Mouse (Mus musculus): ENCODE results near the gene Gm45140. TPM values are rescaled to one million over a fixed set of nuclear protein-coding genes. Genes with fewer than 3 reads are reported as not detected.
A peak's percentile ranks its signal among the peaks of the same experiment; 100 is the strongest.

Gm45140 gene
- polyA plus RNA-seq, 1 experiment from 2014 or later: 2.3 TPM

DNA sequence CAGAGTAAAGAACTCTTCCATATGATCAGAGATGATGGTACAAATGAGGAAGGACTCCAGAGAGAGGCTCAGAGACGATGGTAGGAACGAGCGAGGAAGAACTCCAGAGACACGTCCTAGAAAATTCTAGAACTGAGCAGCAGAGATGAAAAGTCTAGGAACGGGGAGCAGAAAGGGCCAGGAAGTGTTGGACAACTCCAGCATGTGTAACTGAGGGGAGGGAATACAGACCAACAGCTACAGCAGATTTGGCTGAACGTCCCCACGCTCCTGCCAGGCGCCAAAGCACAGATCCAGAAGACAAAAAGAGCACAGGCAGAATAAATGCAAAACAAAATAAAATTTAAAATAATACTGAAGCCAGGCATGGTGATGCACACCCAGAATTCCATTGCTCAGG lies 78.7 kb downstream of the Gm45140 start:
- H3K9me3 ChIP-seq: no peaks in the 10 kb centered on the region
- 0 out of 2 replicates have a peak, but pooled peaks cover 2% of the 10 kb centered on the region for H3K4me1 ChIP-seq
- WGBS: 82% methylated on average over 8 of the region's 8 CpGs
- no peak overlapping the region for H3K27ac ChIP-seq
- no peak overlapping the region for H3K4me3 ChIP-seq
- DNase-seq (ENCODE audit: low spot score): peak; percentile 63
- H3K27me3 ChIP-seq (ENCODE audit: insufficient read depth, poor library complexity, severe bottlenecking): 0 out of 2 replicates have a peak, but pooled peaks cover 7% of the 10 kb centered on the region
- H3K36me3 ChIP-seq: no peaks in the 10 kb centered on the region

DNA sequence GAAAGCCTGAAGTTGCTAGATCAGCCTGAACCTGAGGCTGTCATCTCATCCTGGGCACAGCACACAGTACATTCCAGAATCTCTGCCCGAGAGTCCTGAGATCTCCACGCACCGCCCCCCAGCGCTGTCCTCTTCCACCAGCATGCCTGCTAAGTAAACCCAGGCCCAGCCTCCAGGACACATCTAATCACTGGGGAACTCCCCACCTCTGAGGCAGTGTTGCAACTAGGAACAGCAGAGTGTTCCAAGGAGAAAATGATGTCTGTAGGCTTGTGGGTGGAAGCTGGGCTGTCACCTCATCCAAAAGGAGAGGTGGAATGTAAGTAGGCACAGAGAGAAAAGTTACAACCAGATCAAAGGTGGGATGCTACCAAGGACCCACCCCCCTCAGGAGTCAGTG lies 80.4 kb downstream of the Gm45140 start:
- no peaks in the 10 kb centered on the region for H3K9me3 ChIP-seq
- no peak overlapping the region for H3K27ac ChIP-seq
- WGBS: 87% methylated on average over 4 of the region's 4 CpGs
- 0 out of 2 replicates have a peak, but pooled peaks cover 2% of the 10 kb centered on the region for H3K4me1 ChIP-seq
- no peaks in the 10 kb centered on the region for H3K36me3 ChIP-seq
- no peak overlapping the region for H3K4me3 ChIP-seq
- no peak for DNase-seq (ENCODE audit: low spot score)
- H3K27me3 ChIP-seq (ENCODE audit: insufficient read depth, poor library complexity, severe bottlenecking): peaks cover 11% of the 10 kb centered on the region; the same call in 1 of the 2 replicates

DNA sequence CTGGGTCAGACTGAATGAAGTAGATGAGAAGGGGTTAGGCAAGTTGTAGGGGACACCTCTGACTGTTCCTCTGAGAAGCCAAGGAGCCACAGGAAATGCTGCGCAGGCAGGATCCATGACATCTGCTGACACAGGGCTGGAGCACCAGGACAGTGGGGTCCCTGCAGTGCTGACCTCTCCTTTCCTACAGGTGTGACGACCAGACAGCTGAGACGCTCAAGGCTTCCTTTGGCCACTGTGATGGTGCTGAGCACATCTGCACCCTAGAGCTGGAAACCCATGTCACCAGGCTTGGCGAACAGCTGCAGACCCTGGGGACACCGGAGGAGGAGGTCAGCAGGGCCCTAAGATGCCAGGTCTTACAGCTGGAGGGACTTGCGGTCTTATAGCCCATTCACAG lies 84.0 kb downstream of the Gm45140 start:
- Histone ChIP-seq H3K27me3 (ENCODE audit: insufficient read depth, poor library complexity, severe bottlenecking) (peaks cover 12% of the 10 kb centered on the region; the same call in 1 of the 2 replicates), H3K4me3 (no peak overlapping the region), H3K9me3 (no peaks in the 10 kb centered on the region), H3K36me3 (no peaks in the 10 kb centered on the region), H3K27ac (no peak overlapping the region), H3K4me1 (peaks cover 13% of the 10 kb centered on the region; the same call in 1 of the 2 replicates)
- 76% methylated on average over 6 of the region's 6 CpGs for WGBS
- DNase-seq (ENCODE audit: low spot score): no peak

DNA sequence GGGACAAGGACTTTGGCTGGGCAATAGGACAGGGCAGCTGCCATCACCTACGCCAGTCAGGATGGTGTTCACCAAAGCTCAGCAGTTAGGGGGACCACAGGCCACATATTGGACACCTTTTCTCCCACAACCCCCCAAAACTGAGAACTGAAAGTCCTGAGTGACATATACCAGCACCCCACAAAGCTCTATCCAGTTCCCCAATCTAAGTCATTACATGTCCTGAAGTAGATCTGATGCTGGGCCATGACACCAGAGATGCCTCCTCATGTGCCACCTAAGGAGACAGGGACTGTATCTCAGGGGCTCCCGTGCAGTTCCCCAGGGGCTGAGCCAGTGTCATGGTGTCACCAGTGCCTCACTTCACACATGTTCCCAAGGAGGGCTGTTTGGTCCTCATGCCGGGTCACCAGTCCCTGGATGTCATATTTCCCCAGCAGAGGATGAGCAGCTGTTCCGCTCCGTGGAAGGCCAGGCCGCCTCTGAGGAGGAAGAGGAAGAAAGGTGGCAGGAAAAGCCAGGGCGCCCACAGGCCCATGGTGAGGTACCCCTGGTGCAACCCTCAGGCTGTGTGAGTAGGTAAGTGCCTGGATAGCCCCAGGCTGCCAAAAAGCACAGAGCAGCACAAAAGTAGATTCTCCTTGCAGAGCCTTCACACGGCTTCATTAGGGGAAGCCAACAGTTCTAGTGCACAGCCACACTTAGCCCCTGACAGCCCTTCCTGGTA lies 85.2 kb downstream of the Gm45140 start:
- no peak overlapping the region for H3K27ac ChIP-seq
- H3K36me3 ChIP-seq: no peaks in the 10 kb centered on the region
- DNase-seq (ENCODE audit: low spot score): peak; percentile 68
- H3K4me3 ChIP-seq: no peak overlapping the region
- peaks cover 12% of the 10 kb centered on the region; the same call in 1 of the 2 replicates for H3K27me3 ChIP-seq (ENCODE audit: insufficient read depth, poor library complexity, severe bottlenecking)
- 82% methylated on average over 8 of the region's 8 CpGs for WGBS
- peaks cover 14% of the 10 kb centered on the region; the same call in 1 of the 2 replicates for H3K4me1 ChIP-seq
- H3K9me3 ChIP-seq: no peaks in the 10 kb centered on the region

DNA sequence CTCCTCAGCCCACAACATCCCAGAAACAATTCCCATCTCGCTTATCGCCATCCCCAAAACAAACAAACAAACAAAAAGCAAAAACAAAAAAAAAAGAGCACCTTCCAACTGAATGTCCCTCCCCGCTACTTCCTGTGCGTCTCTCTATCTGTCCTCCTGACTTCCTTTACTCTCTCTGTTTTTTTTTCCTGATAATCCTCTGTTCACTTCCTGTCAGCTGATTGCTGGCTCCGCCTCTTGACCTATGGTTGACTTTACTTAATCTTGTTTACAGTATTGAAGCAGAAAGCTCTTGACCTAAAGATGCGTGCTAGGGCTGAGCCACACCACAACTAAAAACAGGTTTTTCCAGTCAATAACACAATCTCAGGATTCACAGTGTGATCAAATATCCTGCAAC lies 87.1 kb downstream of the Gm45140 start:
- peaks cover 14% of the 10 kb centered on the region for H3K4me1 ChIP-seq
- no peak overlapping the region for H3K27ac ChIP-seq
- H3K9me3 ChIP-seq: no peaks in the 10 kb centered on the region
- peaks cover 12% of the 10 kb centered on the region; the same call in 1 of the 2 replicates for H3K27me3 ChIP-seq (ENCODE audit: insufficient read depth, poor library complexity, severe bottlenecking)
- no peak overlapping the region for H3K4me3 ChIP-seq
- 71% methylated on average over 6 of the region's 6 CpGs for WGBS
- no peak for DNase-seq (ENCODE audit: low spot score)
- H3K36me3 ChIP-seq: no peaks in the 10 kb centered on the region

DNA sequence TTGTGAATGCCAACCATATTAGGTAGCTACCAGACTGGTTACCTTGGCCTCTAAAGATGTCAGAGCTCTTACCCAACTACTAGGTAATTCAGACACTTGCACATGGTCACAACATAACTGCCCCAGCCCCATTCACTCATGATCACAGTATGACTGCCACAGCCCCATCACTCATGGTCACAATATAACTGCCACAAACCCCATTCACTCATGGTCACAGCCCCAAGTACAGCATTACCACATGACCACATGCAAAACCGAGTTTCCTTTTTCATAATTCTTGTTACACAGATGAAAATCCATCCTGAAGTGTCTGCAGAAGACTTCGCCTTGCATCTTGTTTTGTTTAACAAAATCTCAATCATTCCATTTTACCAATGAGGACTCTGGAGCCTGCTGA lies 87.5 kb downstream of the Gm45140 start:
- Histone ChIP-seq H3K27me3 (ENCODE audit: insufficient read depth, poor library complexity, severe bottlenecking) (peaks cover 10% of the 10 kb centered on the region; the same call in 1 of the 2 replicates), H3K36me3 (no peaks in the 10 kb centered on the region), H3K9me3 (no peaks in the 10 kb centered on the region), H3K4me3 (no peak overlapping the region), H3K4me1 (peaks cover 14% of the 10 kb centered on the region), H3K27ac (no peak overlapping the region)
- 82% methylated on average over 2 of the region's 2 CpGs for WGBS
- DNase-seq (ENCODE audit: low spot score): no peak

DNA sequence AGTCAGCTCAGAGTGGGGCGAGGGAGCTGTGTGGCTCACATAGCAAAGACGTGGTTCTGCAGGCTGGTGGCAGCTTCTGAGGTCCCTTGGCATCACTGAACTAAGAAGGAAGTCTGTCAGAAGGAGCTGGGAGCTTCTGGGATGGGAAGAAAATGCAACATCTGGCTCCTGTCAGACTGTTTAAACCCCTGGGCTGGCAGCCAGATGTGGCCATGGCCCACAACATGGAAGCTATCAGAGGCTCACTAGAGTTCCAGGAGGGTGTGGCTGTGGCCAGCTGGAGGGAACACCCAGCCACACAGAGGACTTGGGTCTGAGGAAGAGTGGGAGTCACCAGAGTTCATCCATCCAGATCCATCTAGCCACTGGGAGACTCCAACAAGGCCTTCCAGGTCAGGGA lies 88.7 kb downstream of the Gm45140 start:
- no peaks in the 10 kb centered on the region for H3K9me3 ChIP-seq
- H3K4me3 ChIP-seq: no peak overlapping the region
- H3K27ac ChIP-seq: no peak overlapping the region
- no peak for DNase-seq (ENCODE audit: low spot score)
- no peaks in the 10 kb centered on the region for H3K36me3 ChIP-seq
- 78% methylated on average over 2 of the region's 2 CpGs for WGBS
- H3K27me3 ChIP-seq (ENCODE audit: insufficient read depth, poor library complexity, severe bottlenecking): peaks cover 5% of the 10 kb centered on the region; the same call in 1 of the 2 replicates
- peaks cover 14% of the 10 kb centered on the region for H3K4me1 ChIP-seq

DNA sequence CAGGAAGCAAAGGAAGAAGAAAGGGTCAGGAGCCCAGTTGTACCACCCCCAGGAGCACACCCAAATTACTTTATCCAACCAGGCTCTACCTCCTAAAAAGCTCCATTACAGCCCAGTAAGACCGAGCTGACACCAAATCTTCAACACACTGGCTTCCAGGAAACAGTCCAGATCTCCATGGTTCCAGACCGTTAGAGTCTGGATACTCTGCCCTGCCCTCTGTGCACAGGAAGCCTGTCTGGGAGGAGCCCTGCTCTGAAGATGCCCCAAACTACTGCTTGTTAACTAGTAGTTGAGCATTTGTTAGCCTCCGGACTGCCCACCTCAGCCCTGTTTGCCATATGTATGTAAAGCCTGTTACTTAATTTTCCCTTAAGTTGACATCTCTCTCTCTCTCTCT lies 89.5 kb downstream of the Gm45140 start:
- H3K36me3 ChIP-seq: no peaks in the 10 kb centered on the region
- H3K27me3 ChIP-seq (ENCODE audit: insufficient read depth, poor library complexity, severe bottlenecking): 0 out of 2 replicates have a peak, but pooled peaks cover 5% of the 10 kb centered on the region
- 56% methylated on average over 3 of the region's 3 CpGs for WGBS
- no peak for DNase-seq (ENCODE audit: low spot score)
- H3K9me3 ChIP-seq: no peaks in the 10 kb centered on the region
- no peak overlapping the region for H3K4me3 ChIP-seq
- H3K4me1 ChIP-seq: peaks cover 14% of the 10 kb centered on the region
- H3K27ac ChIP-seq: peak overlapping the region; percentile 36; the same call in 1 of the 2 replicates

DNA sequence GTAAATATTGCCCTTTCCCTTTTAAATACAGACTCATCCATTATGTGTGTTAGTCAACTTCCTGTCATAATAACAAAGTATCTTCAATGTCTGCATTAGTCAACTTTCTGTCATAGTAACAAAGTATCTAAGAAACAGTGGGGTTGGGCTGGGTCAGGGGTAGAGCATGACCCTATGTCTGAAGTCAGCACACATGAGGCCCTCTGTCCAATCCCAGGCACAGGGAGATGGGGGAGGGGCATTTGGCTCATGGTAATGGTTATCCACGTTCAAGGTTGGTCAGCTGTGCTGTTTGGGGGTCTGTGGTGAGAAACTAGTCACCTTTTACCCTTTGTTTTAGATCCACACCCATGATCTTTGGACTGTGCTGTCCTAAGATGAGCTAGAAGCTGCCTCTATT lies 90.3 kb downstream of the Gm45140 start:
- Histone ChIP-seq H3K4me3 (no peak overlapping the region), H3K36me3 (no peaks in the 10 kb centered on the region), H3K9me3 (no peaks in the 10 kb centered on the region), H3K4me1 (peaks cover 16% of the 10 kb centered on the region), H3K27me3 (ENCODE audit: insufficient read depth, poor library complexity, severe bottlenecking) (0 out of 2 replicates have a peak, but pooled peaks cover 2% of the 10 kb centered on the region), H3K27ac (no peak overlapping the region)
- WGBS: 48% methylated on average over 1 of the region's 1 CpGs
- no peak for DNase-seq (ENCODE audit: low spot score)

DNA sequence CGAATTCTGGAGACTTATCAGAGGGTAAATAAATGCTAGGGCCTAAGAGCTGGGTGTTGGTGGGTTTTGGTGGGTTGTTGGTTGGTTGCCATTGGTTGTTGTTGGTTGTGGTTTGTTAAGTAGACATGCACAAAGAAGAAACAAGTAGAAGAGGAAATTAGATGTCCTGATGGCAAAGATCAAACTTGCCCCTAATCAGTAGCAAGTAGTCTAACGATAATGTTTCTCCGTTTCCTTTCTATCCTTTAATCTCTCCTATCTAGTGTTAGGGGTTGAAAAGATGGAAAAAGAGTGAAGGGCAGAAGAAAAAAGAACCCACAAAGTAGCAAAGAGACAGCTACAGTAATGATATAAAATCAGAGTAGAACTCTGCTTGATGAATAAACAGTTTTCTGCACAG lies 91.0 kb downstream of the Gm45140 start:
- H3K4me1 ChIP-seq: peaks cover 22% of the 10 kb centered on the region
- H3K36me3 ChIP-seq: no peaks in the 10 kb centered on the region
- no peak for DNase-seq (ENCODE audit: low spot score)
- no peak overlapping the region for H3K27ac ChIP-seq
- H3K27me3 ChIP-seq (ENCODE audit: insufficient read depth, poor library complexity, severe bottlenecking): no peaks in the 10 kb centered on the region
- 64% methylated on average over 3 of the region's 3 CpGs for WGBS
- no peaks in the 10 kb centered on the region for H3K9me3 ChIP-seq
- no peak overlapping the region for H3K4me3 ChIP-seq

DNA sequence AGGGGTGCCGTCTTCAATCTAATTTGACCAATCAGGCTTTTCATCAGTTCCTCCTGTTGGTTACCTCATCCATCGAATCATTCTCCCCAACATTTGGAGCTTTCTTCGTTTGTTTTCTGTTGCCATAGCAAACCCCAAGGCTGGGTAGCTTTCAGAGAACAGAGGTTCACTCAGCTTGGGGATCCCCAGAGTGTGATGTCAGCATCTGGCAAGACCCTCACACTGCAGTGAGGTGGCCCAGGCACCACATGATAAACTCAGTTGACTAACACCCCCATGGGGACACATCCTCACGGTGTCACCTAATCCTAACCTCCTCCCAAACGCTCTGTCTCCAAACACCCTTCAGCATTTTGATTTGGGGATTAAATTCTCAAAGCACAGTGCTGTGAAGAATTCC lies 92.3 kb downstream of the Gm45140 start:
- 73% methylated on average over 5 of the region's 5 CpGs for WGBS
- Histone ChIP-seq H3K4me3 (no peak overlapping the region), H3K27me3 (ENCODE audit: insufficient read depth, poor library complexity, severe bottlenecking) (peaks cover 3% of the 10 kb centered on the region; the same call in 1 of the 2 replicates), H3K36me3 (no peaks in the 10 kb centered on the region), H3K27ac (no peak overlapping the region), H3K9me3 (no peaks in the 10 kb centered on the region), H3K4me1 (peaks cover 30% of the 10 kb centered on the region)
- DNase-seq (ENCODE audit: low spot score): no peak

DNA sequence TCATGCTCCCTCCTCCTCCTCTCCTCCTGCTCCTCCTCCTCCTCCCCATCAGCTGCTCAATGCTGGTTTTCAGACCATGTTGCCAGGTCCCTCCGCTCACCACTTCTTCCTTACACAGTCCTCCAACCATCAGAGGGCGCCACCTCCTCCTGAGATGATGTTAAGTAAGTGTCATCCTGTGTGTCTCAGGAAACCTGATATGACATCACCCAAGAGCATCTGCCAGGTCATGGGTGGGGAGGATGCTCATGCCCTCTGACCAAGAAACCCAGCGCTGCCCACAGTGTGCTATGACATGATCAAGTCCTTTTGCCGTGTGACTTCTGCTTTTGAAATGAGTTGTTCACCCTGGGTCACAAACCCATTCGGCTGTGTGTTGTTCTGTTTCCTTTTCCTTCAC lies 92.8 kb downstream of the Gm45140 start:
- no peak overlapping the region for H3K27ac ChIP-seq
- no peaks in the 10 kb centered on the region for H3K36me3 ChIP-seq
- peaks cover 3% of the 10 kb centered on the region; the same call in 1 of the 2 replicates for H3K27me3 ChIP-seq (ENCODE audit: insufficient read depth, poor library complexity, severe bottlenecking)
- no peaks in the 10 kb centered on the region for H3K9me3 ChIP-seq
- no peak for DNase-seq (ENCODE audit: low spot score)
- H3K4me1 ChIP-seq: peaks cover 34% of the 10 kb centered on the region
- WGBS: 82% methylated on average over 5 of the region's 5 CpGs
- no peak overlapping the region for H3K4me3 ChIP-seq

DNA sequence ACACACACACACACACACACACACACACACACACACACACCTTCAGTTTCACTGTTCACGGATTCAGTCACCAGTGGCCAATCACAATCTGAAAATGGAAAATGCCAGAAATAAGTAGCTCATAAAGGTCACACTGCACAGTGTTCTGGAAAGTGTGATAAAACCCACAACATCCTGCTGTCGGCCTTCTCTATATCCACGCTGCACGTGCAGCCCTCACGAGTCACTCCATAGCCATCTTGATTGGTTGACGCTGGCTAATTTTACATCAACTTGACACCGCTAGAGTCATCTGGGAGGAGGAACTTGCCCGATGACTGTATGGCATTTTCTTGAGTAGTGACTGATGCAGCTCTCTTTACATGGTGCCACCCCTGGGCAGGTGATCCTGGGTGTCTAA lies 93.6 kb downstream of the Gm45140 start:
- Histone ChIP-seq H3K27ac (no peak overlapping the region), H3K4me3 (no peak overlapping the region), H3K36me3 (no peaks in the 10 kb centered on the region), H3K4me1 (peaks cover 34% of the 10 kb centered on the region), H3K9me3 (no peaks in the 10 kb centered on the region), H3K27me3 (ENCODE audit: insufficient read depth, poor library complexity, severe bottlenecking) (peaks cover 3% of the 10 kb centered on the region; the same call in 1 of the 2 replicates)
- 76% methylated on average over 8 of the region's 8 CpGs for WGBS
- DNase-seq (ENCODE audit: low spot score): no peak

Measured in heart, embryonic 10.5 days (tissue).